Mouse (Mus musculus) cerebellum, adult (tissue): Measurements from ENCODE around the gene Mgst3.

Experiments used
- ATAC-seq: cut with Nextera tagmentation; 2 replicates; pipeline ENCODE4 v1.9.2; 2017; ENCODE audit warnings: mild to moderate bottlenecking, moderate library complexity, mixed read lengths; ENCODE audit not compliant: insufficient number of reproducible peaks, low FRiP score, low TSS enrichment

Mgst3 gene

DNA sequence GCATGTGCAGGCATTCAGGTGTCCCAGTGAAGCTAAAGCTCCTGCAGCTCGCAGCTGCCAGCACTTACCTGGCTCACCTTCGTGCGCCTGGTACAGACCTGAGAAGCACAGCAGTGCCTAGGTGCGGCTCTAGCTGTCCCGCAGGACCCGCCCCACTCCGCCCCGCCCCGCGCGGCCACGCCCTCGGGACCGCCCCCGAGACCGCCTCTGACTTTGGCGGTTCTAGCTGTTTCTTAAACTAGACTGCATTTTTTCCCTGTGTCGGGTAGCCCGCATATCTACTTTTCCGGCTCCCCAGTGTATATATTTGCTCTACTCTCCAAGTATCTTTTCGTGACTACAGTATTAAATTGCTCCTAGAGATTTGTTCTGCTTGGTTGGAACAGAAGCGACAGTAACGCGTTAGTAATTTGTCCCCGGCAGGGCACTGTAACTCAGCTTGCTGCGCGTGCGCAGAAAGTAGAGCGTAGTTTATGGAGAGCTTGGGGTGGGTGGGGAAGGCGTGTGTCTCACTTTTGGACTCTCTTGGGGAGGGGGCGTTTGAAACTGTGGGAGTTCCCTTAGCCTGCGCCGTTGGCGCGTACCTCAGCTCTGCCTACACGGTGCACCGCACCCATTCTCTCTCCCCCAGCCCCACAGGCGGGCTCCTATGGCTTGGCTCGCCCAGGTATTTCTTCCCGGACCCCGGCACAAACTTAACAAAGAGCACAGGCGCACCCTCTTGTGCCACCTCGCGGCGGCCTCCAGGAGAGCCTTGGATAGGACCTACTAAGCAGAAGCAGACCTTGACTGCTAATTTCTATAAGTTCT lies at the start of gene Mgst3:
TSS of gene Mgst3 (minus strand) at position 159 of the 810 bp plus-strand sequence.
- ATAC-seq = peak; percentile 86

DNA sequence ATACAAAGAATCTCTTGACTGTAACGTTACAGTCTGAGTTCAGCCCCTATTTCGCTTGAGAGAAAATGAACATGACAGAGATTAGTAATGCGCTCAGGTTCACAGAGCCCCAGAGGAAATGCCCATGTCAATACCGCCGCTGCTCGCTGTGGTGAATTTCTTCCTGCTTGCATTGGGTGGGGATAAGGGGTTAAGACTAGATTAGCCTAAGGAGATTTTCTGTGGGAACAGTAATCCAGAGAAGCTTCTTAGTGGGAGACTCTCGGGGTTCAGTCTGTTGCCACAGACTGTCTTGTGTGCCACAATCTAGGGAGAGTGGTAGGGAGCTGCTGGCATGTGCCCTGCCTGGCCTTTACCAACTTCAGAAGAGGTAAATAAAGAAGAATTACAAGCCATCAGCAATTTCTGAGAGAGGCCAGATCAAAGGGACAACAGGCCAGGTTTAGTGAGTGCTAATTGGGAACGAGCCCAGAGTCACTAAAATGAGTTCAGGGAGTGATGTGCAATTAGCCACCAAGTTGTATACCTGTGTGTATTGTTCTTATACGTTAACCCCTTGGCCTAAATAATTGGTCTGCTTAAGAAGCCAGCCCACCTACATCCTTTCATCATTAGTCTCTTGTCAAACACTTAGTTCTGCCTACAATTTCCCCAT lies 44.7 kb upstream of the Mgst3 start:
- ATAC-seq = no peak

DNA sequence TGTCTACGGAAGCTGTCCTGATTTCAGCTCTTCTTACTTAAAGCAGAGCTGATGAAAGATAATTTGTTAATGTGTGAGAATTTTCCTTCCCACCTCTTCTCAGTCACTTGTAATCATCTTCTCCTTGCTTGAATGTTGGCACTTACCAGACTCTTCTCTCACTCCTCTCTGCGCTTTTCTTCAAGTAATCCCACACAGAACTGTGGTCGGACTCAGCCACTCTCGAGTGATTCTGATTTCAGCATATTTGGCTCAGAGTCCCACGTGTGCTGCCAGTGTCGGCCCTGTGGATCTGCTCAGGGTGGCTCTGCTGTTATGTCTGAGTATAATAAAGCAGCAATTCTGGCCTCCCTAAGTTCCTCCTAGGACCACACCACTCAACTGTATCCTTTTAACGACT lies 43.5 kb upstream of the Mgst3 start:
- ATAC-seq = no peak

DNA sequence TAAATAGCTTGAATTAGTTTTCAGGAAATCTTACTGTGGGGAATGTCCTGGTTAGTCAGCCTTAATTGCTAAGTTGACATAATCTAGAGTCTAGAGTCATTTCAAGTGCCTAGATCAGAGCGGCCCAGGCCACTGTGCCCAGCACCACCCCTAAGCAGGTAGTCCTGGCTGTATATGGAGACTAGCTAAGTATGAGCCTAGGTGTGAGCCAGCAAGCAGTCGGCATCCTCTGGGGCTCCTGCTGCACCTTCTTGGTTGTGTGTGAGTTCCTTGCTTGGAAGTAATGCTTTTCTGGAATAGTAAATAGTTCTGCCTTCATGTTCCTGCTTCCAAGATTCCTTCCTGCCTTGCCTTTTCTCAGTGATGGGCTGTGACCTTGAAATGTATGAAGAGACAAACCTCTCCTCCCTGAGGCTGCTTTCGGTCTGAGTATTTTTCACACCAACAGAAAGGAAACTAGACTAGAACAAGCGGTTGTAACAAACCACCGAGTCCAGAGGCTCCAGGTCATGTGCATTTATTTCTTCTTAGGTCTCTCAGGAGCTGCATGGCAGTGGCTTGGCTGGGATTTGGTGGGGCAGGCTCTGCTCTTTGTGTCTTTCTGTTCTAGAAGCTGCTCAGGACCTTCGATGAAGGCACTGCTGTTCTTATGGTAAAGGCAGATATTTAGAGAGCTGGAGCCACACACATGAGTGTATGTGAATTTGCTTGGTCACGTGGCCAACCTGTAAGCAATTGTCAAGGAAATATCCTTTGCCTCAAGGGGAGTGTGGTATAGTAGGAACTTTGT lies 42.7 kb upstream of the Mgst3 start:
- ATAC-seq = no peak

DNA sequence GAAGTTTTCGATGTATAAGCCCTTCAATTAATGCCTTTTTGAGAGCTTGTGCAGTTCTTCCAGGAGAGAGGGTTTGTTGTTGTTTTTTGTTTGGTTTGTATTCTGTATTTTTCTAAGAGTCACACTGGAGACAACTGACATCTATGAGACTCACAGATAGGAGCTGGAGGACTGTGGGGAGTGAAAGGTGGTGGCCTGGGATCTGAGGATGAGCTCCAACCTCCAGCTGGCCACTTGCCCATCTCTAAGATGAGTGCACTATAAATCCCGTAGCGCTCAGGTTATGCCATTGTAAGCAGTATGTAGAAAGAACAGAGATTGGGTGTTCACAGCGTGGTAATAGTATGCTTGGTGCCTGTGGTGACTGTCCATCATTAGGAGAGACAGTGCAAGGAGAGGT lies 41.3 kb upstream of the Mgst3 start:
- no peak for ATAC-seq

DNA sequence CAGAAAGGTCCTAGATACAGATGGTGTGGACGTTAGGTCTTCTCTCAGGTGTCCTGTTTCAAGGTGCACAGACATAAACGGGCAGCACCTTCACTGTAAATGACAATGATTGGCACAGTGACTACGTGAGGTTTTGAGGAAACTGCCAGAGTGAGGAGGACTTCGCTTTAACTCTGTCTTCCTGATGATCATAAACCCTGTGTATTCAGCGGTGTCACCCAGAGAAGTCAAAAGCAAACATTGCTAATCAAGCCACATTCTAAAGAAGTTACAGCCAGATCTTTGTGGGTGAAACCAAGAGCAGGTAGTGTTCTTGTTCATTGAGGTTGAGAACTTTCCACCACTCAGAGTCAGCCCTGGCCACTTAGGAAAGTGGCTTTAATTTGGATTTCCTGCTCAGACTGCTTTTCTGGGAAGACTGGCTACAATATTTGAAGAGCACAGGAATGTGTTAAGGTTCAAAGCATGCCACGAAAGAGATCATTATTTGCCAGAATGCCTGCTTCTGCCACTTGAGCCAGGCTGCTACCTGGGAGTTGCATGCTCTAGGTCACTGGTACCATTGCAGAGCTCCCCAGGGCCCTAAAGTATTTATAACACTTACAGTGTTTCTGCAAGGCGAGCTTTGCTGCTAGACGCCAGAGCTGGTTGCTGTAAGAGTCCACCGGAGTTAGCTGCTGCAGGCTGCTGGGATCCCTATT lies 37.5 kb upstream of the Mgst3 start:
- ATAC-seq = no peak

DNA sequence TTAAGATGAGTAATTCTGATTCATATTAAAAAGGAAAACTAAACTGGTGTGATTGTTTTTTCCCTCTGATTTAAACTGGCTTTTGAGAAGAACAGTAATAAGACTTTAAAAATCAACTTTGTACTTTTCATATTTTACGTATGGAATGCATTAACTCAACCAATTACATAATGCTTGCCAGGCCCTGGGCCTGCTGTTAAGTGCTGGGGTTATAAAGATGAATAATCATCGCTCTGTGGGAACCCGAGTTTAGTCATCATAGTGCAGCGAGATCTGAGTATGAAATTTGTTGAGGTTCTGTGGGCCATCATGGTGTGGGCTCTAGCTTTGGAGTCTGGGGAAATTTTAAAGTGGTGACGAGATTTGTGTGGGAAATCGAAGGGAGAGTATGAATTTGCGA lies 33.0 kb upstream of the Mgst3 start:
- ATAC-seq = no peak

GRCm38 (mm10) chr1:167425572-167425971 lies 31.9 kb upstream of the Mgst3 start:
- no peak for ATAC-seq

DNA sequence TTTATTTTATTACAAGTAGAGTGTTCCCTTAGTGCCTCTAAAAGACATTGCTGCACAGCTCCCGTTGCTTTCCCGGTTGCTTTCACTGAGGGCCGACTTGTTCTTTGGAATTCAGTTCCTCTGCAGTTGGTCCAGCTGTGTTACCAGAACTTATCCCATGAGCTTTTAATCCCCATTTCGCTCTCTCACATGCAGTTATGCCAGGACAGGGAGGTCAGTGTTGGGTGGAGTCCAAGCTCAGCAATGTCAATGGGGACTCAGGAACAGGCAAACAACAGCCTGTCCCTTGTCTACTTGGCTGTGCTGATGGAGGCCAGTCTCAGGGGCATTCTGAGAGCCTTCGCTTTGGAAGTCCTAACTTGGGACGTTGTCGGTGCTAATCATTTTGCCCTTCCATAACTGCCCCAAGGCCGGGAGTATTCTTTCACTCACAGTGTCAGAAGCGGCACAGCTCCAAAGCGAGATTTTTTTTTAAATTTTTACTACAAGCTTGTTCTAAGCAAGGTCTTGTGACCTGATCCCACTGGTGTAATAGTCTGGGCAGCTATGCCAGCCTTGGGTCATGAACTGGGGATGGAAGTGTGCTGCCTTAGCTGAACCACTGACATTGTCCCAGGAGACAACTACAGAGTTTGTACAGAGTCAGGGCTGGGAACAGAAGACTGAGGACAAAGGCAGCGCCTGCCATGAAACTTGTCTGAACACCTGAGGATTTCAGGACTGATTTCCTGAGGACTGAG lies 29.0 kb upstream of the Mgst3 start:
- ATAC-seq = no peak

- ATAC-seq = peak; percentile 40; the same call in 1 of the 2 replicates
Observed at GRCm38 (mm10) chr1:167414846-167415245, 21.2 kb upstream of the Mgst3 start.

GRCm38 (mm10) chr1:167411991-167412715 lies 18.5 kb upstream of the Mgst3 start:
- no peak for ATAC-seq

- no peak for ATAC-seq
Observed at GRCm38 (mm10) chr1:167409601-167410000, 16.0 kb upstream of the Mgst3 start.

GRCm38 (mm10) chr1:167405237-167405636 lies 11.6 kb upstream of the Mgst3 start:
- ATAC-seq = no peak

DNA sequence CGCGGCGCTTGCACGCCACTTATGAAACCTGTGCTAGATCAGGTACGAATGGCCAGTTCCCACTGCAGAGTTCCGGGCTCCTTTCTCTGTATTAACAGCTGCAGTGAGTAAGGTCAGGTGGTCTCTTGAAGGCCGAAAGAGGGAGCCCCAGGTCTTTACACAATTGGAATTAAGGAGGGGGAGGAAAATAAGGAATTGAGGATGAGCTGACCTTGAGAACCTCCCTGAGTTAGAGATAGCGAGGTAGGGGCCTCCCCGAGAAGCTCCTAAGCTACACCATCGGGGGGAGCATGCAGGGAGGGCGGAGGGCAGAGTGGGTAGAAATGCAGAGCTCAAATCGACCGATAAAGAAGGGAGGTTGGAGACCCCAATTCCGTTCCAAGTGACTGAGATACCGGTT lies 360 bp downstream of the Mgst3 start:
- peak; percentile 33 for ATAC-seq

DNA sequence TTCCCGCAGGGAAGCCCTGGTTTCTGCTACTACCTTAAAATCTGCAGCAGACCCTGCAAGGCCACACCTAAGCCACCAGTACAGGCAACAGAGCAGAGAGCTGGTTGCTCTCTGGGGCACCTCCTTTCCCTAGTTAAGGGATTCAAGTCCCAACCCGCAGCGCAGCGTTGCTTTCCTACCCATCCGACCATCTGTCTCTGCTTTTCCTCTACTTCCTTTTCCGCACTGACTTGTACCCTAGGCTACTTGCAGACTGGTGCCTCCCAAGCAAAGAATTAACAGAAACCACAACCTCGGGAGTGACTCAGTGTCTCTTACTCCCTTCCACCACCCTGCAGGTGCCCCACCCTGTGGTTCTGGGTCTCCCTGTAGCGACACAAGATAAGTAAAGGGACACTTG lies 954 bp downstream of the Mgst3 start:
- ATAC-seq = peak; percentile 49

- no peak for ATAC-seq
Observed at GRCm38 (mm10) chr1:167392031-167392640, 1.5 kb downstream of the Mgst3 start.

DNA sequence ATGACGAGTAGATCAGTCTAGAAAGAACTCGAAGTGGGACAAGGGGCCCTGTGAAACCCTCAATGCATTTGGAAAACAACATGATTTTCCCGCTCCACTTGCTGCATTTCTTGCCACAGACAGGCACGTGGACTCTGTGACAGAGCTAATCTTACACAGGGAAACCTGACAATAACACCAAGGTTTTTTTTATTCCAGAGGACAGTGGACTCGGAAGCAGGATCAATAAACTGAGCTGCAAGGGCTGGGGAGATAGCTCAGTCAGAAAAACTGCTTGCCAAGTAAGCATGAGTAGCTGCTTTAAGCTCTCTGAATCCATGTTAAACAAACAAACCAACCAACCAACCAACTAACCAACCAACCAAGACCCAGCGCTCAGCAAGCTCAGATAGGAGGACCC lies 2.4 kb downstream of the Mgst3 start:
- no peak for ATAC-seq

GRCm38 (mm10) chr1:167390381-167390780 lies 3.3 kb downstream of the Mgst3 start:
- no peak for ATAC-seq

DNA sequence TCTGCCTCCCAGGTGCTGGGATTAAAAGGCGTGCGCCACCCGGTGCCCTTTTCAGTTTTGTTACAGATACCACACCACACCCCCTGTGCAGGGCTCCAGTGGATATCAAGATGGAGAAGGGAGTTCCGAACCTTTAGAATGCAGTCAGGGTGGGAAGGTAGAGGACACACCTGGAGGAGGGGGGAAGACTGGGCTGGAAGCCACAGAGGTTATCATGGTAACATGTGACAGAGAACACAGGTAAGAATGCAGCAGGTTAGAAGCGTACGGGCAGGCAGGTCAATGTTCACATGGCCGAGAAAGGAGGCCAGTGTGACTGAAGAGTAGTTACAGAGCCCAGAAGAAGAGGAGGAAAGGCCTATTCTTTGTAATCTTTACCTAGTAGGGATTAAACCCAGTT lies 4.1 kb downstream of the Mgst3 start:
- ATAC-seq = no peak
